Mouse (Mus musculus): ENCODE results near the gene Repin1. TPM values are rescaled to one million over a fixed set of nuclear protein-coding genes. Genes with fewer than 3 reads are reported as not detected.

Gene Repin1
- polyA plus RNA-seq, 1 experiment from 2014 or later = 40.8 TPM

DNA sequence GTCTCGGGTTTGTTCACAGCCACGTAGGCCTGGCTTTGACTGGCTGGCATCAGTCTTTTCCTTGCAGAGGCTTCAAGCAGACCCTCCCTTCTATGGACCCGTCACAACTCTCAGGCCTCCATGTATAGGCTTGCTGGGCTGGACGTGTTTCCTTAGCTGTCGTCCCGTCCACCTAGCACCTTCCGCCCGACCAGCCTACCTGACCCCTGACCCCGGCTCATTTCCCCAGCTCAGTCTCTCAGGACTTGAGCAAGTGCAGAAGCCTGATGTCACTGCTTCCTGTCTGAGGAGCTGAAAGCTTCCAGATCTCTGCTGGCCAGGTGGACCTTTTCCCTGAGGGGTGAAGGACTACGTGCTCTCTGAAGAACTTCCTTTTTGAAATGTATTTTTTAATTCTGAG, 20.4 kb upstream of the Repin1 start:
- Histone ChIP-seq H3K36me3 (ENCODE audit: control insufficient read depth, insufficient read depth, low read length) (no peaks in the 10 kb centered on the region), H3K27ac (ENCODE audit: low read depth, low read length) (no peak overlapping the region), H3K4me2 (ENCODE audit: low read depth, low read length) (no peak overlapping the region), H3K9ac (replicated peaks; ENCODE audit: low read depth, low read length) (no peak overlapping the region), H3K27me3 (ENCODE audit: control insufficient read depth, insufficient read depth, low read length) (no peaks in the 10 kb centered on the region), H3K4me1 (ENCODE audit: control insufficient read depth, insufficient read depth, low read length) (no peaks in the 10 kb centered on the region), H3K9me3 (ENCODE audit: control insufficient read depth, low read length) (no peaks in the 10 kb centered on the region), H3K4me3 (ENCODE audit: low read depth, low read length) (no peak overlapping the region)
- ATAC-seq (ENCODE audit: low read depth) = no peak
- WGBS = 75% methylated on average over 10 of the region's 10 CpGs

DNA sequence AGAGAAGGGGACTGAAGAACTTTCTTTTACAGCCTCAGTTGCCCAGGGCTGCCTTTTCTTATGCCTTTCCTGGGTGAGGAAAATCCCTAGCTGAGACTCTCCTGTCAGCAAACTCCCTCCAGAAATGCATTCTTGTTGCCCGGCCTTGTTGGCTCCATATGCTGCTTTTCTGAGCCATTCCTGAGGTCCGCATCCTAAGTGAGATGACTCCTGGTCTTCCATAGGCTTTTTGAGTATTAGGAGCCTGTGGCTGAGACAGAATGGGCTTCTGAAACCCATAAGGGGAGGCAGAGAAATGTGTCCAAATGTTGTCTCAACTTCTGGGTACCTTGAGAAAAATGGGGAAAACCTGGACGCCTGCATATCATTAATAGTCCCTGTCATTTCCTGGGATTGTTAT, 19.7 kb upstream of the Repin1 start:
- no peaks in the 10 kb centered on the region for H3K4me1 ChIP-seq (ENCODE audit: control insufficient read depth, insufficient read depth, low read length)
- 81% methylated on average over 3 of the region's 3 CpGs for WGBS
- ATAC-seq (ENCODE audit: low read depth) = no peak

GRCm38 (mm10) chr6:48578736-48579135, 14.9 kb upstream of the Repin1 start:
- Histone ChIP-seq H3K9ac (replicated peaks; ENCODE audit: low read depth, low read length) (no peak overlapping the region), H3K4me3 (ENCODE audit: low read depth, low read length) (no peak overlapping the region), H3K9me3 (ENCODE audit: control insufficient read depth, low read length) (no peaks in the 10 kb centered on the region), H3K4me2 (ENCODE audit: low read depth, low read length) (no peak overlapping the region), H3K4me1 (ENCODE audit: control insufficient read depth, insufficient read depth, low read length) (no peaks in the 10 kb centered on the region), H3K36me3 (ENCODE audit: control insufficient read depth, insufficient read depth, low read length) (no peaks in the 10 kb centered on the region), H3K27ac (ENCODE audit: low read depth, low read length) (no peak overlapping the region), H3K27me3 (ENCODE audit: control insufficient read depth, insufficient read depth, low read length) (no peaks in the 10 kb centered on the region)
- ATAC-seq (ENCODE audit: low read depth) = no peak
- WGBS = 68% methylated on average over 5 of the region's 5 CpGs

More for the DNA sequence above, 19.7 kb upstream of the Repin1 start:
- H3K9me3 ChIP-seq (ENCODE audit: control insufficient read depth, low read length) = no peaks in the 10 kb centered on the region
- no peak overlapping the region for H3K4me3 ChIP-seq (ENCODE audit: low read depth, low read length)
- H3K9ac ChIP-seq (replicated peaks; ENCODE audit: low read depth, low read length) = no peak overlapping the region
- no peak overlapping the region for H3K4me2 ChIP-seq (ENCODE audit: low read depth, low read length)
- no peak overlapping the region for H3K27ac ChIP-seq (ENCODE audit: low read depth, low read length)
- no peaks in the 10 kb centered on the region for H3K27me3 ChIP-seq (ENCODE audit: control insufficient read depth, insufficient read depth, low read length)
- H3K36me3 ChIP-seq (ENCODE audit: control insufficient read depth, insufficient read depth, low read length) = no peaks in the 10 kb centered on the region

DNA sequence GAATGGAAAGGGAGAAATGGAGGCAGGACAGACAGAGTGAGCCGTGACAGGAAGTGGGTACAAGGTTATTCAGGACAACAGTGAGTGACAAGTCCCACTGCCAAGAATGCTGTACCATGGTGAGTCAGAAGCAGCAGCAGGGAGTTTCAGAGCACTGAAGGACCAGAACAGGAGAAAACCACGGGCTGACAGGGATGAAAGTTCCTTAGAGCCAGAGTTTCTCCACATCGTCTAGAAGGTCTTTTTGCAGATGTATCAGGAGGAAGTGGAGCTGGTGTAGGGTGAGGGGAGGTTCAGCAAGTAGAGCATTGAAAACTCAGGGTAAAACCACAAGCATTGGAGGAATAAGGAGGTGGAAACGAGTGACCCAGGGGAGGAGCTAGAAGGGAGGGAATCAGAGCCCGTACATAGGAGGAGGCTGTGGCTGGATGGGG, 14.5 kb upstream of the Repin1 start:
- Histone ChIP-seq H3K4me1 (ENCODE audit: control insufficient read depth, insufficient read depth, low read length) (no peaks in the 10 kb centered on the region), H3K36me3 (ENCODE audit: control insufficient read depth, insufficient read depth, low read length) (no peaks in the 10 kb centered on the region), H3K27ac (ENCODE audit: low read depth, low read length) (no peak overlapping the region), H3K4me3 (ENCODE audit: low read depth, low read length) (no peak overlapping the region), H3K4me2 (ENCODE audit: low read depth, low read length) (no peak overlapping the region), H3K9me3 (ENCODE audit: control insufficient read depth, low read length) (no peaks in the 10 kb centered on the region), H3K9ac (replicated peaks; ENCODE audit: low read depth, low read length) (no peak overlapping the region), H3K27me3 (ENCODE audit: control insufficient read depth, insufficient read depth, low read length) (no peaks in the 10 kb centered on the region)
- no peak for ATAC-seq (ENCODE audit: low read depth)
- 55% methylated on average over 5 of the region's 5 CpGs for WGBS

GRCm38 (mm10) chr6:48581257-48581656, 12.4 kb upstream of the Repin1 start:
- no peak for ATAC-seq (ENCODE audit: low read depth)
- Histone ChIP-seq H3K9ac (replicated peaks; ENCODE audit: low read depth, low read length) (no peak overlapping the region), H3K4me3 (ENCODE audit: low read depth, low read length) (no peak overlapping the region), H3K27me3 (ENCODE audit: control insufficient read depth, insufficient read depth, low read length) (no peaks in the 10 kb centered on the region), H3K36me3 (ENCODE audit: control insufficient read depth, insufficient read depth, low read length) (no peaks in the 10 kb centered on the region), H3K4me1 (ENCODE audit: control insufficient read depth, insufficient read depth, low read length) (no peaks in the 10 kb centered on the region), H3K9me3 (ENCODE audit: control insufficient read depth, low read length) (no peaks in the 10 kb centered on the region), H3K27ac (ENCODE audit: low read depth, low read length) (no peak overlapping the region), H3K4me2 (ENCODE audit: low read depth, low read length) (no peak overlapping the region)
- WGBS = 50% methylated on average over 3 of the region's 3 CpGs

DNA sequence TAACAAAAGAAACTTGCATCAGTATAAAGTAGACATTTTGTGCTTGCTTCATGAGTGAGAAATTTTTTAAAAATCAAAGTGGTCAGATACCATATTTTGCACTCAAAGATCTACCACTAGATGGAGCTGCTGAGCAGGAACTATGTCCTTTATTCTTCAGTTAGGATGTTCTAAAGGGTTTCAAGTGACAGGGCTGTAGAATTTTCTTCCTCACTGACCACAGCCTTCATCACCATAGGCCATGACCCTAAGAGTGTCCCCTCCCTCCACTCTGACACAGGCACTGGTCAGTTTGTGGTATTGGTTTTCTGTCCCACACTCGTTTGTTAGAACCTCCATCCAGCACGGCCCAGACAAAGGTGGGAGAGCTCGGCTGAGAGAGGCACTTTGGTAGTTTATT, 11.6 kb upstream of the Repin1 start:
- whole genome bisulfite sequencing = 66% methylated on average over 3 of the region's 3 CpGs
- Histone ChIP-seq H3K27ac (ENCODE audit: low read depth, low read length) (no peak overlapping the region), H3K27me3 (ENCODE audit: control insufficient read depth, insufficient read depth, low read length) (no peaks in the 10 kb centered on the region), H3K4me3 (ENCODE audit: low read depth, low read length) (no peak overlapping the region), H3K36me3 (ENCODE audit: control insufficient read depth, insufficient read depth, low read length) (no peaks in the 10 kb centered on the region), H3K4me1 (ENCODE audit: control insufficient read depth, insufficient read depth, low read length) (no peaks in the 10 kb centered on the region), H3K9me3 (ENCODE audit: control insufficient read depth, low read length) (no peaks in the 10 kb centered on the region), H3K9ac (replicated peaks; ENCODE audit: low read depth, low read length) (no peak overlapping the region), H3K4me2 (ENCODE audit: low read depth, low read length) (no peak overlapping the region)
- ATAC-seq (ENCODE audit: low read depth) = peak; percentile 44

DNA sequence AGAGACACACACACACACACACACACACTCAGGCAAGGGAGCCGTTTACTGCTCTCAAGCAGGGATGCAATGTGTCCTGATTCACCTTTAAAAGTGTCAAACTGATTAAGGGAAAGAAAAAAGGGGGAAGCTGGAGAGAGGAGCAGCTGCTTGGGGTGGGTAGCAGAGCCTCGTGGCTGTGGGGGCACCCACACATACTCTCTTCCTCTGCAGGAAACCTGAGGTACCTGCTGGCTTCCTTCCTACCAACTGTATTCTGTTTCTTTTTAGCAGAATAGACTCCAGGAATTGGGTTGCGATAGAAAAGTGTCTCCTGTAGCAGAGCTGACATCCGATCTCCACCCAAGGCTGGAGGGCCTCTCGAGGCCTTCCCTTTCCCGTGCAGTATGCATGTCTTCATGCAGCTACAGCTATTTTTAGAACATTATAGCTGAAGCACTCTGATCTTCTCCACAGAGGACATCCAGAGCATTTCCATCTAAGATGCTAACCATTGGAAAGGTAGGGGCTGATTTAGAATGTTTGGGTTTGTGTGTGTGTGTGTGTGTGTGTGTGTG, 4.4 kb upstream of the Repin1 start, which contains the start of gene Gm45021:
TSS of gene Gm45021 (plus strand) at position 417 of the 557 bp plus-strand sequence.
- H3K27me3 ChIP-seq (ENCODE audit: control insufficient read depth, insufficient read depth, low read length) = no peaks in the 10 kb centered on the region
- H3K27ac ChIP-seq (ENCODE audit: low read depth, low read length) = no peak within 1 kb of the TSS
- ATAC-seq (ENCODE audit: low read depth) = no peak
- H3K4me1 ChIP-seq (ENCODE audit: control insufficient read depth, insufficient read depth, low read length) = peaks cover 7% of the 10 kb centered on the region; the same call in 1 of the 2 replicates
- WGBS = 68% methylated on average over 6 of the region's 6 CpGs
- H3K9ac ChIP-seq (replicated peaks; ENCODE audit: low read depth, low read length) = no peak within 1 kb of the TSS
- H3K9me3 ChIP-seq (ENCODE audit: control insufficient read depth, low read length) = no peaks in the 10 kb centered on the region
- H3K4me2 ChIP-seq (ENCODE audit: low read depth, low read length) = no peak within 1 kb of the TSS
- no peaks in the 10 kb centered on the region for H3K36me3 ChIP-seq (ENCODE audit: control insufficient read depth, insufficient read depth, low read length)
- H3K4me3 ChIP-seq (ENCODE audit: low read depth, low read length) = no peak within 1 kb of the TSS

DNA sequence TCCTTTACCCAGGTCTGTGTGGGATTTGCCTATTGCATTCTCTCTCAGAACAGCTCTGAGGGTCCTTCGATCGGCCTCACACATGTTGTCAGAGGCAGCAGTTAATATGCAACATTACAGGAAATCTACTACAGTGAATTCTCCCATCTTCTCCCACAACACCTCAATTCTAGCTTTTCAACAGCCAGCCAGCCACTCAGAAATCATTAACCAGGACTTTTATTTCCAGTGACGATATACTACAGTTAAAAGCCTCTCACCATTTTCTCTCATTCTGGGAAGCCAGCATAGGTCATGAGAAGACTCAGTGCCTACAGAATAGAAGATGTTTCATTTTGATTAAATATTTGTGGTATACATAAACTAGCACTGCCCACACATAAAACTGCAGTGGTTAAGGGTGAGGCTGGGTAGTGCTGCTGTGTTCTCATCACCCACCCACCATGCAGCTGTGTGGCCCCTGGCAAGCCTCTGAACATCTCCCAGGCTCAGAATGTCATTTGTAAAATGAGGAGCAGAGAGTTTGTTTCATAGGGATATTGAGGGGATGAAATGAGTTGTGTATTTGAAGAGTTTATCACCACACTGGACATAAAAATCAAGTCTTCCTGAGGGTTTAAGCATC, 2.4 kb upstream of the Repin1 start:
- peaks cover 16% of the 10 kb centered on the region for H3K4me1 ChIP-seq (ENCODE audit: control insufficient read depth, insufficient read depth, low read length)
- no peak overlapping the region for H3K4me3 ChIP-seq (ENCODE audit: low read depth, low read length)
- ATAC-seq (ENCODE audit: low read depth) = no peak
- WGBS = 38% methylated on average over 3 of the region's 3 CpGs
- no peak overlapping the region for H3K27ac ChIP-seq (ENCODE audit: low read depth, low read length)
- H3K4me2 ChIP-seq (ENCODE audit: low read depth, low read length) = no peak overlapping the region
- H3K9me3 ChIP-seq (ENCODE audit: control insufficient read depth, low read length) = peaks cover 2% of the 10 kb centered on the region; the same call in 1 of the 2 replicates
- no peaks in the 10 kb centered on the region for H3K27me3 ChIP-seq (ENCODE audit: control insufficient read depth, insufficient read depth, low read length)
- H3K36me3 ChIP-seq (ENCODE audit: control insufficient read depth, insufficient read depth, low read length) = peaks cover 3% of the 10 kb centered on the region
- H3K9ac ChIP-seq (replicated peaks; ENCODE audit: low read depth, low read length) = no peak overlapping the region

DNA sequence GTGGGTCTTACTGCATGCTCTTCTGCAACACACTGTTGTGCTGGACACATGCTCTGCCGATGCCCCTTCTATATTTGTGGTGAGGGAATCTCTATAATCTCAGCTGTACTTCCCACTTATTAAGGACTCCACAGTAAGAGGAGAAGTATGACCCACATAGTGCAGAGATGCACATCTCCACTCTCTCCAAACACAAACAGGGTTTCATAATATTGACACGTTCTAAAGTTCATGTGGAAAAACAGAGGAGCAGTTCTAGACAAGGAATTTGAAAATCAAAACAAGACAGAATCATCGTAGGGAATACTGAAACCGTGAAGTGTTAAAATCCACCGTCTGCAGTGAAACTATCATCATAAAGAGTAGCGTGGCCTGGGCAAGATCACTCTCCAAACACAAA, 1.8 kb upstream of the Repin1 start:
- Histone ChIP-seq H3K9ac (replicated peaks; ENCODE audit: low read depth, low read length) (no peak overlapping the region), H3K27me3 (ENCODE audit: control insufficient read depth, insufficient read depth, low read length) (no peaks in the 10 kb centered on the region), H3K4me2 (ENCODE audit: low read depth, low read length) (no peak overlapping the region), H3K36me3 (ENCODE audit: control insufficient read depth, insufficient read depth, low read length) (peaks cover 8% of the 10 kb centered on the region), H3K4me3 (ENCODE audit: low read depth, low read length) (no peak overlapping the region), H3K4me1 (ENCODE audit: control insufficient read depth, insufficient read depth, low read length) (peaks cover 16% of the 10 kb centered on the region), H3K9me3 (ENCODE audit: control insufficient read depth, low read length) (peaks cover 8% of the 10 kb centered on the region), H3K27ac (ENCODE audit: low read depth, low read length) (no peak overlapping the region)
- WGBS = 86% methylated on average over 6 of the region's 6 CpGs
- no peak for ATAC-seq (ENCODE audit: low read depth)

Measured in neural tube, embryonic 14.5 days (tissue).